Mouse (Mus musculus) ES-E14 (cell line): ENCODE measurements at regions not wholly inside any gene's neighbourhood (a gene's known extent, or its start where the extent isn't known, plus 50 kb on each side); places are given as distances from the start of the nearest gene placed in this dataset.

Source experiments
- DNase-seq: peaks from one replicate; pipeline ENCODE4 v3.0.0-alpha.2; 2013; ENCODE audit warnings: low read depth, low spot score
- H3K27ac ChIP-seq: 2 replicates; pipeline ENCODE4 v1.5.1; 2012; ENCODE audit warnings: low read depth, mild to moderate bottlenecking, low read length, moderate library complexity, mixed read lengths; ENCODE audit not compliant: poor library complexity, insufficient read depth, severe bottlenecking
- H3K36me3 ChIP-seq: 2 replicates; pipeline ENCODE4 v1.6.1; 2012; ENCODE audit warnings: mild to moderate bottlenecking, low read length, moderate library complexity, mixed read lengths; ENCODE audit not compliant: control insufficient read depth, poor library complexity, insufficient read depth, severe bottlenecking
- H3K4me1 ChIP-seq, 2 experiments: fragments of 150-350 bp in 1 of 2; sonication (generic) in 1 of 2; 2 replicates each; pipeline ENCODE4 v1.6.1; 2012; ENCODE audit warnings: low read length in 2 of 2, mild to moderate bottlenecking in 1 of 2, mixed read lengths in 1 of 2; ENCODE audit not compliant: control insufficient read depth in 2 of 2, insufficient read depth in 2 of 2, poor library complexity in 1 of 2
- H3K4me3 ChIP-seq, 2 experiments: fragments of 150-350 bp in 1 of 2; sonication (generic) in 1 of 2; 2 replicates each; pipeline ENCODE4 v1.5.1; 2012; ENCODE audit warnings: low read length in 2 of 2, low read depth in 1 of 2, mild to moderate bottlenecking in 1 of 2, mixed read lengths in 1 of 2; ENCODE audit not compliant: insufficient read depth in 1 of 2, poor library complexity in 1 of 2, severe bottlenecking in 1 of 2
- H3K9ac ChIP-seq: 2 replicates; pipeline ENCODE4 v1.6.1; 2012; ENCODE audit warnings: low read depth, mild to moderate bottlenecking, low read length, mixed read lengths; ENCODE audit not compliant: poor library complexity, insufficient read depth, severe bottlenecking
- H3K9me3 ChIP-seq: fragments of 150-350 bp; sonication (generic); 2 replicates; pipeline ENCODE4 v1.6.1; 2012; ENCODE audit warnings: low read depth, mild to moderate bottlenecking, low read length; ENCODE audit not compliant: control insufficient read depth, insufficient read depth
- CHD2 ChIP-seq: IDR thresholded peaks from 2 replicates; pipeline ENCODE4 v1.6.1; 2014; ENCODE audit warnings: mild to moderate bottlenecking, low read depth, low read length, inconsistent platforms
- HCFC1 ChIP-seq: IDR thresholded peaks from 2 replicates; pipeline ENCODE4 v1.6.1; 2012; ENCODE audit warnings: low read length, inconsistent platforms, borderline replicate concordance; ENCODE audit not compliant: insufficient read depth
- MAFK ChIP-seq: IDR thresholded peaks from 2 replicates; pipeline ENCODE4 v1.6.1; 2014; ENCODE audit warnings: mild to moderate bottlenecking, low read depth, low read length, inconsistent platforms; ENCODE audit not compliant: insufficient read depth
- ZC3H11A ChIP-seq: IDR thresholded peaks from 2 replicates; pipeline ENCODE4 v1.6.1; 2012; ENCODE audit warnings: low read depth, mild to moderate bottlenecking, inconsistent platforms, low read length, borderline replicate concordance
- ZNF384 ChIP-seq: IDR thresholded peaks from 2 replicates; pipeline ENCODE4 v1.6.1; 2012; ENCODE audit warnings: low read depth, low read length, inconsistent platforms
- in situ Hi-C, 2 experiments: fragments of 600-800 bp; cut with MboI; formaldehyde crosslinking; loops; one replicate each; pipeline ENCODE4 v1.15.1; 2025; ENCODE audit warnings: low sequenced_read_pairs in 2 of 2, inconsistent platforms in 1 of 2; ENCODE audit not compliant: unreplicated experiment in 2 of 2

GRCm38 (mm10) chr14:102302826-102303225 lies 573.1 kb downstream of the Lmo7 start:
- no peak for DNase-seq
- Histone ChIP-seq H3K4me3 (no peak overlapping the region), H3K9me3 (no peaks in the 10 kb centered on the region), H3K36me3 (no peaks in the 10 kb centered on the region), H3K9ac (no peak overlapping the region), H3K4me1 (no peaks in the 10 kb centered on the region), H3K27ac (no peak overlapping the region)
- in situ Hi-C loops, result no loop called here
- TF ChIP-seq ZNF384 (no peak), CHD2 (no peak), ZC3H11A (no peak), HCFC1 (no peak), MAFK (no peak)

GRCm38 (mm10) chr14:102300251-102300650 lies 570.5 kb downstream of the Lmo7 start:
- no peak for TF ChIP-seq HCFC1
- H3K4me3 ChIP-seq, result no peak overlapping the region
- H3K27ac ChIP-seq, result no peak overlapping the region
- in situ Hi-C loops, result no loop called here
- H3K36me3 ChIP-seq, result no peaks in the 10 kb centered on the region
- no peak for DNase-seq
- no peak overlapping the region for H3K9ac ChIP-seq
- no peaks in the 10 kb centered on the region for H3K4me1 ChIP-seq
- no peaks in the 10 kb centered on the region for H3K9me3 ChIP-seq

GRCm38 (mm10) chr14:102291361-102291760 lies 561.6 kb downstream of the Lmo7 start:
- Histone ChIP-seq H3K9ac (no peak overlapping the region), H3K36me3 (no peaks in the 10 kb centered on the region), H3K4me3 (no peak overlapping the region), H3K4me1 (no peaks in the 10 kb centered on the region), H3K27ac (no peak overlapping the region), H3K9me3 (no peaks in the 10 kb centered on the region)
- no peak for TF ChIP-seq ZC3H11A
- TF ChIP-seq HCFC1, result no peak
- TF ChIP-seq MAFK, result no peak
- TF ChIP-seq ZNF384, result no peak
- TF ChIP-seq CHD2, result no peak
- no peak for DNase-seq
- in situ Hi-C loops, result no loop called here

- Histone ChIP-seq H3K36me3 (no peaks in the 10 kb centered on the region), H3K9ac (no peak overlapping the region), H3K4me3 (no peak overlapping the region), H3K9me3 (no peaks in the 10 kb centered on the region), H3K4me1 (no peaks in the 10 kb centered on the region), H3K27ac (no peak overlapping the region)
- no peak for DNase-seq
- in situ Hi-C loops, result no loop called here
- TF ChIP-seq CHD2 (no peak), MAFK (no peak), HCFC1 (no peak), ZC3H11A (no peak), ZNF384 (no peak)
These were observed 520.3 kb downstream of the Lmo7 start for GRCm38 (mm10) chr14:102250076-102250475.

- in situ Hi-C loops, result no loop called here
- DNase-seq, result no peak
- no peak overlapping the region for H3K27ac ChIP-seq
- no peaks in the 10 kb centered on the region for H3K4me1 ChIP-seq
- TF ChIP-seq CHD2 (no peak), ZNF384 (no peak), HCFC1 (no peak), MAFK (no peak), ZC3H11A (no peak)
- H3K36me3 ChIP-seq, result no peaks in the 10 kb centered on the region
- H3K9me3 ChIP-seq, result no peaks in the 10 kb centered on the region
- no peak overlapping the region for H3K9ac ChIP-seq
- H3K4me3 ChIP-seq, result no peak overlapping the region
These were observed 518.8 kb downstream of the Lmo7 start for GRCm38 (mm10) chr14:102248581-102248980.
